20 mouse cellular contexts compared by ENCODE assay signal in the genomic region with DNA sequence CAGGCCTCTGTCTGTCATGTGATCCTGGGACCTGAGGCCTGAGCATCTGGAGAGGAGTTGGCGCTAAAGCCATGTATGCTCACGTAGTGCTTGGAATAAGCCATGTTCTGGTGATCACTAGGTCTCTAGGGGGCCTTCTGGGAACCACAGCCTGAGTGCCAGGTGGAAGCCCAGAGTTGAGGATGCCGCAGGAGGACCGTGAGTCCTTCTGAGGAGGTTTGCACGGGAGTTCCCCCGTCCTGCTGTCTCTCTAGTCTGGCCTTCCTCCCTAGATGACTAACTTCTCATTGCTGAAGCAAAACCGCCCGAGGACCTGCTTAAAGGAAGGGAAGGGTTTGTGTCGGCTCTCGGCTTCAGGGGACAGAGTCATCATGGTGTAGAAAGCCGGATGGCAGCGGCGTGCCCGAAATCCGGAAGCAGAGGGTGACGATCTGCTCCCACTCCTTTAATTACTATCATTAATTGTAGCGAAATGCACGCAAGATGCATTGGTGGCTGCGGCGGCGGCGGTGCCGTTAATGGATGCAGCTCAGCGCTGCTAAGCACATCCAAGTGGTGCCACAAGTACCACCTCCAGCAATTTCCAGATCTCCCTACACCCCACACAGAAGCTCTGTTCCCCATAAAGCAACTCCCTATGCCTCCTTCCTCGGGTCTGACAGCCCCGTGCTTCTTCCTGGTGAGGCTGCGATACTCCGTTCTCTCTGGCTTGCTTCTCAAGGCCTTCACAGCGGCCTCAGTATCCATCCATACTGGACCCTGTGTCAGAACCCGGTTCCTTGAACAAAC.
DNase-seq lines count a peak whose midpoint lies in the region; ATAC-seq and TF ChIP-seq lines count a peak whose summit lies in the region.
"Had no signal": no experiment of that assay in that cellular context is flagged by ENCODE, and none has a peak within 500 bp of the region (broad histone marks: within the 10 kb centered on the region; RNA-seq: fewer than 3 reads in every experiment).

No protein-coding gene starts in this region.

- H3K4me1 ChIP-seq in E14TG2a.4 (replicated peaks; ENCODE audit: low read depth, low read length) (peaks cover 76% of the 10 kb centered on the region), ES-E14 (ENCODE audit: control insufficient read depth in 2 of 2, insufficient read depth in 2 of 2, low read length in 2 of 2, poor library complexity in 1 of 2) (peaks cover 0 to 22% of the 10 kb centered on the region in 2 experiments; a peak in 2 of 4 replicates)
- no peaks in the 10 kb centered on the region for H3K4me1 ChIP-seq in liver, postnatal 0 days (ENCODE audit: insufficient read depth)

- in situ Hi-C loops in ES-E14 (cut with MboI; ENCODE audit: low sequenced_read_pairs in 2 of 2, unreplicated experiment in 2 of 2): no loop called here

- H3K9ac ChIP-seq in ES-E14 (ENCODE audit: insufficient read depth, low read depth, low read length, poor library complexity, severe bottlenecking): no peak overlapping the region
- H3K9ac ChIP-seq in liver, postnatal 0 days (replicated peaks): no peak overlapping the region
- H3K9ac ChIP-seq: forebrain, embryonic 13.5 days; forebrain, postnatal 0 days; hindbrain, embryonic 12.5 days; intestine, embryonic 15.5 days had no signal

- H3K36me3 ChIP-seq in E14TG2a.4 (ENCODE audit: insufficient read depth, low read length) (peaks cover 9% of the 10 kb centered on the region; the same call in 1 of the 2 replicates), ES-E14 (ENCODE audit: control insufficient read depth, insufficient read depth, low read length, poor library complexity, severe bottlenecking) (peaks cover 6% of the 10 kb centered on the region; the same call in 1 of the 2 replicates), myocyte (ENCODE audit: control insufficient read depth, insufficient read depth) (peaks cover 10% of the 10 kb centered on the region)
- H3K36me3 ChIP-seq in liver, postnatal 0 days (replicated peaks; ENCODE audit: insufficient read depth, low read length): peaks cover 13% of the 10 kb centered on the region; the same call in 1 of the 2 replicates

- H3K79me2 ChIP-seq in myocyte (ENCODE audit: control insufficient read depth, insufficient read depth): peaks cover 94% of the 10 kb centered on the region

- no peak for TF ChIP-seq CTCF in E14TG2a.4 (conservative IDR thresholded peaks at IDR 0.05; ENCODE audit: low read length)
- no peak for TF ChIP-seq CTCF in liver, postnatal 0 days (IDR thresholded peaks at IDR 0.05; ENCODE audit: low read depth)

- 86% methylated on average over 30 of the region's 30 CpGs for WGBS in liver, postnatal 0 days (ENCODE audit: insufficient replicate concordance)

- H3K27me3 ChIP-seq in E14TG2a.4 (ENCODE audit: insufficient read depth, low read length): peaks cover 22% of the 10 kb centered on the region
- H3K27me3 ChIP-seq in myocyte (ENCODE audit: control insufficient read depth, insufficient read depth, insufficient read length): no peaks in the 10 kb centered on the region
- no peaks in the 10 kb centered on the region for H3K27me3 ChIP-seq in liver, postnatal 0 days (ENCODE audit: insufficient read depth, low read length)
- H3K27me3 ChIP-seq: forebrain, embryonic 13.5 days; hindbrain, embryonic 12.5 days; intestine, embryonic 15.5 days had no signal

- ATAC-seq in liver, postnatal 0 days: no peak
- ATAC-seq: forebrain, embryonic 13.5 days; forebrain, postnatal 0 days; hindbrain, postnatal 0 days; intestine, embryonic 15.5 days had no signal

- peak overlapping the region; percentile 58 for H3K4me3 ChIP-seq in E14TG2a.4 (replicated peaks; ENCODE audit: low read length)
- H3K4me3 ChIP-seq in ES-E14 (ENCODE audit: insufficient read depth in 1 of 2, low read depth in 1 of 2, low read length in 2 of 2, poor library complexity in 1 of 2, severe bottlenecking in 1 of 2): peak overlapping the region; percentile 30 to 45; a peak in 3 of 4 replicates
- H3K4me3 ChIP-seq in myocyte: no peak overlapping the region
- H3K4me3 ChIP-seq in liver, postnatal 0 days (ENCODE audit: low read depth, low read length): no peak overlapping the region
- H3K4me3 ChIP-seq: forebrain, embryonic 13.5 days; hindbrain, embryonic 12.5 days; intestine, embryonic 15.5 days had no signal

- H3K9me3 ChIP-seq in E14TG2a.4 (ENCODE audit: low read length): no peaks in the 10 kb centered on the region
- no peaks in the 10 kb centered on the region for H3K9me3 ChIP-seq in ES-E14 (ENCODE audit: control insufficient read depth, insufficient read depth, low read depth, low read length)
- H3K9me3 ChIP-seq in liver, postnatal 0 days (ENCODE audit: low read length): no peaks in the 10 kb centered on the region
- H3K9me3 ChIP-seq: forebrain, embryonic 13.5 days; hindbrain, embryonic 12.5 days; intestine, embryonic 15.5 days had no signal

- H3K27ac ChIP-seq in ES-E14 (ENCODE audit: insufficient read depth, low read depth, low read length, poor library complexity, severe bottlenecking): no peak overlapping the region
- no peak overlapping the region for H3K27ac ChIP-seq in liver, postnatal 0 days (ENCODE audit: low read depth)
- H3K27ac ChIP-seq: forebrain, embryonic 13.5 days; hindbrain, embryonic 12.5 days; hindbrain, postnatal 0 days; intestine, embryonic 15.5 days had no signal

- peak; percentile 41 for DNase-seq in right cerebral cortex, adult 18-20 months
- no peak for DNase-seq in right cerebral cortex, postnatal 10 days (ENCODE audit: low spot score in 2 of 2)
- DNase-seq in ES-E14 (ENCODE audit: low read depth, low spot score): no peak
- DNase-seq in liver, postnatal 0 days: no peak
- no peak for DNase-seq in cerebellum, adult 9-10 months
- DNase-seq: adrenal gland, adult 2 months; adrenal gland, postnatal 36 days; cerebellum, adult 11 months; cerebellum, adult 8-10 months; cerebellum, postnatal 25 days; forebrain, postnatal 0 days; gastrocnemius, postnatal 36 days; heart, postnatal 10 days; heart, postnatal 4 days had no signal

- no peak for TF ChIP-seq POLR2A in myocyte (IDR thresholded peaks at IDR 0.05; ENCODE audit: insufficient read length, low read depth)

- no peak overlapping the region for H3ac ChIP-seq in myocyte (ENCODE audit: control insufficient read depth, insufficient read length)

- H3K4me2 ChIP-seq in myocyte (ENCODE audit: low read depth): peak overlapping the region; percentile 16
- H3K4me2 ChIP-seq in liver, postnatal 0 days (ENCODE audit: low read depth, low read length): no peak overlapping the region
- H3K4me2 ChIP-seq: forebrain, embryonic 13.5 days; hindbrain, embryonic 12.5 days; intestine, embryonic 15.5 days had no signal

- TF ChIP-seq EP300 in liver, postnatal 0 days (IDR thresholded peaks at IDR 0.05; ENCODE audit: low read depth): no peak

TF ChIP-seq in ES-E14, 5 proteins besides CTCF, POLR2A, EP300 and RAD21:
- no peak for TF ChIP-seq ZC3H11A (IDR thresholded peaks at IDR 0.05; ENCODE audit: borderline replicate concordance, low read depth, low read length)
- no peak for TF ChIP-seq HCFC1 (IDR thresholded peaks at IDR 0.05; ENCODE audit: borderline replicate concordance, insufficient read depth, low read length)
- no peak for TF ChIP-seq ZNF384 (IDR thresholded peaks at IDR 0.05; ENCODE audit: low read depth, low read length)
- no peak for TF ChIP-seq CHD2 (IDR thresholded peaks at IDR 0.05; ENCODE audit: low read depth, low read length)
- no peak for TF ChIP-seq MAFK (IDR thresholded peaks at IDR 0.05; ENCODE audit: insufficient read depth, low read depth, low read length)

TF ChIP-seq in myocyte, 11 proteins besides CTCF, POLR2A, EP300 and RAD21:
- TF ChIP-seq TCF3 (IDR thresholded peaks at IDR 0.05; ENCODE audit: insufficient read length, low read depth) (no peak), E2F4 (IDR thresholded peaks at IDR 0.05; ENCODE audit: insufficient read depth) (no peak), MYOG (IDR thresholded peaks at IDR 0.05; ENCODE audit: control insufficient read depth in 1 of 3, insufficient read depth in 1 of 3, insufficient read length in 2 of 3, low read depth in 2 of 3) (no peak), REST (IDR thresholded peaks at IDR 0.05; ENCODE audit: insufficient read depth, insufficient read length) (no peak), POLR2AphosphoS2 (IDR thresholded peaks at IDR 0.05; ENCODE audit: insufficient read length, low read depth) (no peak), TCF12 (IDR thresholded peaks at IDR 0.05; ENCODE audit: insufficient read depth, poor library complexity, severe bottlenecking) (no peak), SRF (IDR thresholded peaks at IDR 0.05; ENCODE audit: control insufficient read depth, insufficient read length, low read depth) (no peak), USF1 (IDR thresholded peaks at IDR 0.05; ENCODE audit: low read depth) (no peak), MYOD1 (IDR thresholded peaks at IDR 0.05; ENCODE audit: control insufficient read depth in 1 of 3, insufficient read length in 2 of 3, low read depth in 2 of 3) (no peak), CEBPB (IDR thresholded peaks at IDR 0.05; ENCODE audit: insufficient read depth, poor library complexity, severe bottlenecking) (no peak), MAX (IDR thresholded peaks at IDR 0.05; ENCODE audit: low read depth) (no peak)

Comparison
In these comparisons a context has a peak if more than half of its experiments do, and no peak if none do; other contexts are left out.
1. H3K4me3 ChIP-seq: peak in E14TG2a.4 (single experiment) and ES-E14 (2 of 2); none in myocyte (single experiment) and liver, postnatal 0 days (single experiment).